Mouse (Mus musculus) c-Kit-positive CD71-positive TER-119-positive erythroid progenitor cells, embryonic 14.5 days (primary cell): ENCODE measurements around the gene Car7.
A peak's percentile ranks its signal among the peaks of the same experiment; 100 is the strongest.
"Not testable (repeated sequence)": the region's sequence is repeated elsewhere in the genome, so short reads cannot be mapped to it uniquely, and the experiment has no call there.

Experiments used
- DNase-seq: peaks from one replicate; pipeline ENCODE4 v3.0.0-alpha.2; 2013; ENCODE audit warnings: low spot score

Gene Car7

DNA sequence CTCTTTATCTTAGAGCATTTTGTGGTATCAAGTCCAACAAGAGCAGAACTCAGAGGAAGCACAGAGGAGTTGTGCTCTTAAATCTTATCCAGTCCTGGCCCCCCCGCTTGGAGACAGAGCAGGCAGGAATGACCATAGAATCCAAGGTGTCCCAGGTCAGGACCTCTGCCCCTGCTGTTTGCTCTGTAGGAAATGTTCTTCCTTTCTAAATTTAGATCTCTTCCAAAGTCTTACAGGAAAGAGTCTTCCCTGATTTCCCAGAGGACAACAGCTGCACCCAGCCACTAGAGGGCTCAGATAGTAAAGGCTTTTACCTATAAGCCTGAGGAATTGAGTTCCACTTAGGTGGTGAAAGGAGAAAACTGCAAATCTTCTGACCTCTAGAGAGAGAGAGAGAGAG lies 35.1 kb downstream of the Car7 start:
- no peak for DNase-seq

DNA sequence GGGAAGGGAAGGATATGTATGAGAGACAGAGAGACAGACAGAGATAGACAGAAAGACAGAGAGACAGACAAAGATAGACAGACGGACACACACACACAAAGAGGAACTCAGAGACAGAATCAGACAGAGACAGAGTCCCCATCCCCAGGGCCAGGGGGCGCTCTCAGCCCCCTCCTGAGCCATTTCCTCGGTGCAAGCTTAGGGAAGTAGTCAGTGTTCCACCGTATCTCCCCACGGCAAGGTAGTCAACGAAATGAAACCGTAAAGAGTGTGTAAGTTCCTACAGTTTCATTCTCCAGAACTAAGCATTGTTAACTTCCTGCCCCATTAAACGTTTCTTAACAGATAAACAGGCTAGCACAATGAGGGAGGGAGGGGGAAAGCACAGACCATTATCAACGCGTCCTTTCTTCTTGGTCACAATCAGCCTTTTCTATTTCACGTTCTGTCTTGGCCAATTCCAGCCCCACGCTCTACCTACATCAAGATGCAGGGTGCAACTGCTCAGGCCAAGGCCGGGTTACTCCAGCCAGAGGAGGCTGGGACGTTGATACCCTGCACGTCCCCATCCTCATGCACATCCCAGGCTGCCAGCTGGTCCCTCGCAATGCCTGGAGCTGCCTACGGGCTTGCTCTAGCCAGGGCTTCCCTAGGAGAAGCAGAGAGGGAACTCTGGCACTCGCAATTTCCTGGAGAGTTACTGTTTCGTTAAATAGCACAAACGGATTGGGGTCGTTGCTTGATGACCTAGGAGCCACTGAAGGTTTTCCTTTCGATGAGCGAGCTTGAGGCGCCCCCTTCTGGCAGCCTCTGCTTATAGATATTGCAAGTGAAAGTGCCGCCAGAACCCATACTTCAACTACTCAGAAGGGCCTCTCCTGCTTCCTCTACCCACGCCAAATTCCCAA lies 36.2 kb downstream of the Car7 start:
- peak; percentile 80 for DNase-seq

DNA sequence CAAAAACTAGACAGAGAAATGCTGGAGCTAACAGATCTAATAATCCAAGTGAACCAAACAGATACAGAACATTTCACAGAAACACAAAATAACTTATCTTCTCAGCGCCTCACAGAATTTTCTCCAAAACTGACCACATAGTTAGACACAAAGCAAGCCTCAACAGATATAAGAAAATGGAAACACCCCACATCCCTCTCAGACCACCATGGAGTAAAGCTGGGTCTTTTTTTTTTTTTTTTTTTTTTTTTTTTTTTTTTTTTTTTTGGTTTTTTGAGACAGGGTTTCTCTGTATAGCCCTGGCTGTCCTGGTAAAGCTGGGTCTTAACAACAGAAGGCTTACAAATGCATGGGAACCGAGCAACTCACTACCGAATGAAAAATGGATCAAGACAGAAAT lies 42.3 kb downstream of the Car7 start:
- DNase-seq: no peak

DNA sequence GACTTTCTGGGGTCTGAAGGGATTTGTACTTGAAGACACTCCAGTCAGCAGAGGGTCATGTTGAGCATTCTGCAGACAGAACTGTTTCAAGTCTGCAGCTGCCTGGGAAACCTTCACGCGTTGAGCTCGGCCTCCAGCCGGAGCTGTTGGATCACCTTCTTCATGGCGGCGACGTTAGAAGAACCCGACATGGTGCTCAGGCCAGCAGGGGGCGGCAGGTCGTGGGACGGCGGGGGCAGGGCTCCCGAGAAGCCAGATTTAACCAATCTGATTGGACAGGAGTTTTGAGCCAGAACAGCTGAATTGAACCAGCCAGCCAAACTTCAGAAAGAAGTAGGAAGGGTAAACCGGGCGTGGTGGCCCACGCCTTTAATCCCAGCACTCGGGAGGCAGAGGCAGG lies 43.1 kb downstream of the Car7 start:
- not testable (repeated sequence) for DNase-seq

DNA sequence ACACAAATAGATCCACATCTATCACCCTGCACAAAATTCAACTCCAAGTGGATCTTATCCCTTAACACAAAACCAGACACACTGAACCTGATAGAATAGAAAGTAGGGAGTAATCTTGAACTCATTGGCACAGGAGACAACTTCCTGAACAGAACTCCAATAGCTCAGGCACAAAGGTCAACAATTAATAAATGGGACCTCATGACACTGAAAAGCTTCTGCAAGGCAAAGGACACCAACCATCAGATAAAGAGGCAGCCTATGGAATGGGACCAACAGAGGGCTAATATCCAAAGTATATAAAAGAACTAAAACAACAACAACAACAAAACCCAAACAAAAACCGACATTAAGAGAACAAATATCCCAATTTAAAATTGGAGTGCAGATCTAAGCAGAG lies 50.0 kb downstream of the Car7 start:
- no peak for DNase-seq

DNA sequence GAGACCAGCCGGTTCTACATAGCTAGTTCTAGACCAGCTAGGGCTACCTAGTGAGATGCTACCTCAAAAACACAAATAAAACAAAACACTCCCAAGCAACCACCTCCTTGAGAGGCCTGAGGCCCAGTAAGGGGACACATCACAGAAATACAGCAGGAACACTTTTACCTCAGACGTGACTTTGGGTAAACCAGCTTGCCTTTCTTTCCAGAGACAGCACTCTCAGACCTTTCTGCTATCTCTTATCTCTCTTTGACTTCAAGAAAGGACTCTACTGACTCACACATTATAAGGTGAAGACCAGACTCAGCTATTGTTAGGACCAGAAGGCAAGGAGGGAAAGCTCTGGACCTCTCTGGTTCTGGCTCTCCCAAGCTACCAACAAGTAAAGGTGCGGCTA lies 55.8 kb downstream of the Car7 start:
- no peak for DNase-seq

DNA sequence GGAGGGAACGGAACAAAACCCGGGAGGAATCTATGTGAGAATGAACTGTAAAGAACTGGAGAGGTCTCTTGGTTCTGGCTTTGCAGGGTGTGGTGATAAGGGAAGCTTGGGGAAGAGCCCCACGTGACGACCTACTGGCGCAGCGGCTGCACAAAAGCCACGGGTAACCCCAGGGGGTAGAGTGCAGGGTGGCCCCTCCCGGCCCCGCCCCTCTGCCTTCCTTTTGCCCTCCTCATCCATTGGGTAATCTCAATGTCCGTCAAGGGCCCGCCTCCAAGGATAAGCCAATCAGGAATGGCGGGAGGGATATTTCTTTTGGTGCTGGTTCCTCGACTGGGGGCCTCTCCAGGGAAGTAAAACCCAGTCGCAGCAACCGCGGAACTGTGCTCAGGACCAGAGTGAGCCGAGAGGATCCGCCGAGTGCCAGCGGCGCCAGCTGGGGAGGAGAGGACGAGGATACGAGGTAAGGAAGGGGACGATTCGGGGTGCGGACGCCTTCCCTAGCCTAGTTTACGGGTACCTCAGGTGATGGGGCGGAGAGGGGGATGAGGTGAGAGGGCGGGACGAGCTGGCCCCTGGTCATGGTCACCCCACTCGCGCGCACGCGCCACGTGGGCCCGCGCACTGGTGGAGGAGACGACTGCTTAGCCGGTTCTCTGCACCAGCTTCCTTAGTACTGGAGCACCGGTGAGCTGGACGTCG lies 56.8 kb downstream of the Car7 start, which contains the start of gene Pdp2:
Gene Pdp2, plus strand, starts transcription at position 319 of the 702 bp plus-strand sequence.
- DNase-seq: peak; percentile 96

DNA sequence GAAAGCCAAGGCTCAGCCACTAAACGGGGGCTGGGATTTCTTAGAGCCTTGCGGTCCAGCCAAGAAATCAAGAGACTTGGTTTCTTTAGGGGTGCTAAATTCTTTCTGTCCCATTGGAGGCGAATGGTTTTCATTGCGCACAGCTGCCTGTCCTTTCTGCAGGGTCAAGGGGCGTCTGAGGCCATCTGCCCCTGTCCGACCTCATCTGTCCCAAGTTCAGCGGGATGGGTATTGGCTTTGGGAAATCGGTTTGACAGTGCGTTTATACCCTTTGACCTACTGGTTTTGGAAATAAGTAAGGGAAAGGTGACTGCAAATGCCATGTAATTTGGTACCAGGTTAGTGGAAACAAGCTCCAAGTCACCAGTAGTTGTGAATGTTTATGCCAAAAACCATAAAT lies 57.4 kb downstream of the Car7 start:
- no peak for DNase-seq

DNA sequence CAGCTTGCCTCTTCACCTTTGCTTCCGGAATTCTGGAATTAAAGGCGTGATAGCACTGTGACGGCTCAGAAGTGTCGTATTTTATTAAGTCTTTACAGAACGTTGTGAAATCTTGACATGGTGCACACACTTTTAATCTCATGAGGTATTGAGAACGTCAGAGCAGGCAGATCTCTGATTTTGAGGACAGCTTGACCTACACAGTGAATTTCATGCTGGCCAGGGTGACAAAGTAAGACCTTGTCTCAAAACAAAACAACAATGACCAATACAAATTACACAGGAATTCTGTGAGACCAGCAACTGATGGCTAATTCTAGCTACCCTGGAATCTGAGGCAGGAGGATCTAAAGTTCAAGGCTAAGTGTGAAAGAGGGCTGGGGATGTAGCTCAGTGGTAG lies 58.1 kb downstream of the Car7 start:
- DNase-seq: no peak

DNA sequence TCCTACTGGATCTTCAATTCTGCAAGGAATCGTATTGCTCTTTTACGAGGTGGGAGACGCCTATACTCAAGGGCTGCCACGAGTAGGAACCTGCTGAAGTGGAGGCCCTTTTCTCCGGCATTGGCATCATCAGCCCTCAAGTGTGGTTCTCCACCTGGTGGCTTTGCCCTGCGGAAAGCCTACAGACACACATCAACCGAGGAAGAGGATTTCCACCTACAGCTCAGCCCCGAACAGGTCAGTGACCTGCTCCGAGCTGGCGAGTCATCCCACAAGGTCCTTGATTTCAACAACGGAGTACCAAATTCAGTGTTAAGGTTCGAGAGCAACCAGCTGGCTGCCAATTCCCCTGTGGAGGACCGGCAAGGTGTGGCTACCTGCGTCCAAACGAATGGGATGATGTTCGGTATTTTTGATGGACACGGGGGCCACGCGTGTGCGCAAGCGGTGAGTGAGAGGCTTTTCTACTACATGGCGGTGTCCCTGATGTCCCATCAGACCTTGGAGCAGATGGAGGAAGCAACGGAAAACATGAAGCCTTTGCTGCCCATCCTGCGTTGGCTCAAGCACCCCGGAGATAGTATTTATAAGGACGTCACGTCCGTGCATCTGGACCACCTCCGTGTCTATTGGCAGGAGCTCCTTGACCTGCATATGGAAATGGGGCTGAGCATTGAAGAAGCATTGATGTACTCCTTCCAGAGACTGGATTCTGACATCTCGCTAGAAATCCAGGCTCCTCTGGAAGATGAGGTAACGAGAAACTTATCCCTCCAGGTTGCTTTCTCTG lies 59.2 kb downstream of the Car7 start:
- DNase-seq: no peak

DNA sequence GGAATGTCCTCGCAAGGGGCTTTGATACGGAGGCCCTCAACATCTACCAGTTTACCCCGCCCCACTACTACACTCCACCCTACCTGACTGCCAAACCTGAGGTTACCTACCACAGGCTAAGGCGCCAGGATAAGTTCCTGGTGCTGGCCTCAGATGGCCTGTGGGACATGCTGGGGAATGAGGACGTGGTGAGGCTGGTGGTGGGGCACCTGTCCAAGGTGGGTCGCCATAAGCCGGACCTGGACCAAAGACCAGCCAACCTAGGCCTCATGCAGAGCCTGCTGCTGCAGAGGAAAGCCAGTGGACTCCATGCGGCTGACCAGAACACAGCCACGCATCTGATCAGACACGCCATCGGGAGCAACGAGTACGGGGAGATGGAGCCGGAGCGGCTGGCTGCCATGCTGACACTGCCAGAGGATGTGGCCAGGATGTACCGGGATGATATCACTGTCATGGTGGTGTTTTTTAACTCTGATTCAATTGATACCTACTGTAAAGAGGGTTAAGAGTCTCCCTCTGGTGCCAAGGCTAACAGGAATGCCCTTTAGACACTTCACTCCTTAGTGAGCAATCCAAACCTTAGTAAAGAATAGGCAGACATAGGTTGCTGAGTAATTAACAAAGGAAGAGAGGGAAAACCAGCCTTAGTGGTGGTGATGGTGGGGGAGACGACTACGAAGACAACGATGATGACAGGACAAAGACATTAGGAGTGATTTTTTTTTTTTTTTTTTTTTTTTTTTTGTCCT lies 60.3 kb downstream of the Car7 start:
- no peak for DNase-seq

DNA sequence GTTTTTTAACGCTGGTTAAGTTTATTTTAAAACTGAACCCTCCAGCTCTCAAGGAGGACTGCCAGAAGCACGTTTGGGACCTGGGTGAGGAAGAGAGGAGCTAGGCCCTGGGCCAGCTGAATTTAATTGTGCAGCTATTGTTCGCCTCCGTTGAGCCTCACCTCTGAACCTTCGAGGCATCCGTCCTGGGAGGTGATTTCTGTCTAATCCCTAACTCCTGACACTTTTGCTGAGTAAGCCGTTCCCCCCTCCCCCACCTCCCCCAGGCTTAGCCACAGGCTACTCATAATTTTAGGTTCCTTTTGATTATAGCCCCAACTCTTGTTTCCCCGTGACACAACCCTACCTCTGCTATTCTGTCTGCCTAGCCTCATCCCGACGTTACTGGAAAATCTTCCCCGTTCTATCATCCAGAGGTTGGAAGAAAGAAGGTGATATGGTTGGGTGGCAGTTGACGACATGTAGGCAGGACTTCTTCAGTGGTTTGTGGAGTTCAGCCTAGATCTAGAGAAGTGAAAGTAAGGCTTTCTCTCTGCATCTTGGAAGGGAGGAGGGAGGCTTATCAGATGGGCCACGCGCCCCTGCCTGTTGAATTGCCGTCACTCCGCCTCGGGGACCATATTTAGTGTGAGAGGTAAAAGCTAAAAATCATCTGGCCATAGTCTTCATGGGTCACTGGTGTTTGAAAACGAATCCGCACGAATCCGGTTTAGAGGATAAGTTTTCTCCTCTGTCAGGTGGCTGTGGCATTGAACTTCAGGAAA lies 61.5 kb downstream of the Car7 start:
- DNase-seq: no peak

DNA sequence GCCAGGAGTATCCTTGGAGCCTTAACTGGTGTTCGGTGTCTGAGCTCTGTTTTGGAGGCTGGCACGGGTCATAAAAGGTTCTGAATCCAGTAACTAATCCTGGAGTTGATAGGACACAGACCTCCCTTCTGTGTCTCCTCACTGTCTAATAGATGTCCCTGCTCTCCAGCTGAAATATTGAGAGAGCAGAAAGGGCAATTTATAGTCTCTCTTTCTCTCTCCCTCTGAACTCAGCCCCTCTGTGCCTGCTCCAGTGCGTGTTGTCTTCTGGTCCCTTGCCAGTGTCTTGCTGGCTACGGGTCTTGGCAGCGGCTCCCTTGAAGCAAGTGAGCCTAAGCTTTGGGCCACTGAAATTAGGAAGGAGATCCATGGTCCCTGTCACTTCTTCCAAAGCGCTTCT lies 63.2 kb downstream of the Car7 start:
- DNase-seq: no peak

DNA sequence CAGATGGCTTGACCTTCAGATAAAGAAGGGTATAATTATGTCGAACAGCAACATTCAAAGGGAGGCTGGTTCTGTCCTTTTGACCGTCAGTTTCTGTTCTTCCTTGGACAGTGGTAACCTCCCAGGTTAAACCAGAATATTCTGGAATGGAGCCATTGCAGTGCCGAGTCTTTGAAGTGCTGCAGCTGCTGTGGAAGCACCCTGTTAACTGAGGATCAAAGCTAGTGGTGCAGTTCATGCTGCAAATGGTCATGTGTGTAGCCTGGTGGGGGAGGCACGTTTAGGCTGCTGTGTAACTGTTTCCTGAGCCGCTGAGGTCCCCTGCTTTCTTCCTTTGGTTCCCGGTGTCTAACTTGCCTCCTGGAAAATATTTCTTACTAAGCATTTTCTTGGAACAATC lies 64.0 kb downstream of the Car7 start:
- DNase-seq: no peak
